Mouse (Mus musculus) spleen, postnatal 36 days (tissue): Measurements from ENCODE around the gene Smim23.

Experiments used
- DNase-seq, 2 experiments: peaks; one replicate each; pipeline ENCODE4 v3.0.0; 2022; ENCODE audit warnings: low spot score in 2 of 2, mixed read lengths in 1 of 2

Smim23 gene

GRCm38 (mm10) chr11:32824505-32824904 lies at the start of gene Smim23:
Gene Smim23 (minus strand): TSS chr11:32824605.
- no peak for DNase-seq

GRCm38 (mm10) chr11:32868619-32869383 lies 44.4 kb upstream of the Smim23 start:
- DNase-seq = no peak

GRCm38 (mm10) chr11:32864615-32865014 lies 40.2 kb upstream of the Smim23 start:
- DNase-seq = no peak

GRCm38 (mm10) chr11:32857418-32857879 lies 33.0 kb upstream of the Smim23 start:
- DNase-seq = no peak

- no peak for DNase-seq
These were observed 22.3 kb upstream of the Smim23 start for GRCm38 (mm10) chr11:32846682-32847222.

- no peak for DNase-seq
These were observed 16.8 kb upstream of the Smim23 start for GRCm38 (mm10) chr11:32841169-32841568.

- DNase-seq = no peak
These were observed 15.9 kb upstream of the Smim23 start for GRCm38 (mm10) chr11:32840256-32840655.

GRCm38 (mm10) chr11:32835022-32835421 lies 10.6 kb upstream of the Smim23 start:
- DNase-seq = no peak

GRCm38 (mm10) chr11:32834367-32834918 lies 10.0 kb upstream of the Smim23 start:
- no peak for DNase-seq

GRCm38 (mm10) chr11:32817566-32817965 lies 6.8 kb downstream of the Smim23 start:
- no peak for DNase-seq

GRCm38 (mm10) chr11:32814286-32814685 lies 10.1 kb downstream of the Smim23 start:
- no peak for DNase-seq

GRCm38 (mm10) chr11:32809091-32809490 lies 15.3 kb downstream of the Smim23 start:
- no peak for DNase-seq

- DNase-seq = peak; percentile 12 to 15
These were observed 18.4 kb downstream of the Smim23 start for GRCm38 (mm10) chr11:32805958-32806357.

GRCm38 (mm10) chr11:32803658-32804057 lies 20.7 kb downstream of the Smim23 start:
- DNase-seq = no peak

GRCm38 (mm10) chr11:32801715-32802114 lies 22.7 kb downstream of the Smim23 start:
- no peak for DNase-seq

- DNase-seq = no peak
These were observed 23.5 kb downstream of the Smim23 start for GRCm38 (mm10) chr11:32800929-32801375.

GRCm38 (mm10) chr11:32798445-32798844 lies 26.0 kb downstream of the Smim23 start:
- no peak for DNase-seq

- DNase-seq = no peak
These were observed 29.5 kb downstream of the Smim23 start for GRCm38 (mm10) chr11:32794759-32795445.

GRCm38 (mm10) chr11:32786201-32786600 lies 38.2 kb downstream of the Smim23 start:
- no peak for DNase-seq

GRCm38 (mm10) chr11:32785591-32786147 lies 38.7 kb downstream of the Smim23 start:
- DNase-seq = no peak

GRCm38 (mm10) chr11:32782724-32783123 lies 41.7 kb downstream of the Smim23 start:
- DNase-seq = no peak
